ENCODE assay signal across 21 mouse cellular contexts in genomic region chr3:65617507-65617906, GRCm38 (mm10). TPM values are rescaled to one million over a fixed set of nuclear protein-coding genes. Genes with fewer than 3 reads are reported as not detected.
DNase-seq lines count a peak whose midpoint lies in the region; ATAC-seq and TF ChIP-seq lines count a peak whose summit lies in the region.
"Had no signal": no experiment of that assay in that cellular context is flagged by ENCODE, and none has a peak within 500 bp of the region (broad histone marks: within the 10 kb centered on the region; RNA-seq: fewer than 3 reads in every experiment).

No protein-coding gene starts in this region.

- no peak; the same call in 1 of the 2 replicates for ATAC-seq in liver, postnatal 0 days
- ATAC-seq in intestine, postnatal 0 days = peak; percentile 77
- no peak for ATAC-seq in liver, embryonic 14.5 days (ENCODE audit: insufficient read depth)
- ATAC-seq: activated CD4-positive, CD25-positive, alpha-beta regulatory T cell, adult 4 months; forebrain, embryonic 13.5 days; forebrain, embryonic 16.5 days had no signal

- DNase-seq in liver, adult 2 months (ENCODE audit: extremely low read depth, low read depth, low spot score) = peak; percentile 80
- DNase-seq in liver, postnatal 0 days = no peak
- peak; percentile 6 to 17 (median 13) for DNase-seq in liver, embryonic 14.5 days (ENCODE audit: low read depth in 3 of 3, low spot score in 3 of 3)
- no peak for DNase-seq in layer of hippocampus, postnatal 36 days
- no peak for DNase-seq in urinary bladder, postnatal 25 days (ENCODE audit: low spot score)
- DNase-seq in kidney, postnatal 25 days = no peak
- DNase-seq: adrenal gland, postnatal 10 days; adrenal gland, postnatal 36 days; cerebellum, adult 18-20 months; cerebellum, adult 9-10 months; cerebellum, postnatal 14 days; gastrocnemius, postnatal 10 days; gastrocnemius, postnatal 36 days; heart, adult 2 months had no signal

- TF ChIP-seq POLR2A in liver, adult 2 months (IDR thresholded peaks at IDR 0.05; ENCODE audit: extremely low read depth, insufficient read depth, low read length) = no peak

- peaks cover 6% of the 10 kb centered on the region; the same call in 1 of the 2 replicates for H3K4me1 ChIP-seq in liver, adult 2 months (ENCODE audit: control insufficient read depth, insufficient read depth, low read length)
- H3K4me1 ChIP-seq in liver, postnatal 0 days (ENCODE audit: insufficient read depth) = peaks cover 6% of the 10 kb centered on the region; the same call in 1 of the 2 replicates
- H3K4me1 ChIP-seq in intestine, postnatal 0 days (replicated peaks; ENCODE audit: control insufficient read depth, insufficient read depth, low read length) = peaks cover 3% of the 10 kb centered on the region; the same call in 1 of the 2 replicates
- peaks cover 0 to 4% of the 10 kb centered on the region in 2 experiments; a peak in 2 of 4 replicates for H3K4me1 ChIP-seq in liver, embryonic 14.5 days (replicated peaks; ENCODE audit: control insufficient read depth in 2 of 2, insufficient read depth in 2 of 2, low read length in 1 of 2)
- H3K4me1 ChIP-seq: forebrain, embryonic 13.5 days had no signal

- no peak overlapping the region for H3K27ac ChIP-seq in liver, adult 2 months (replicated peaks; ENCODE audit: insufficient read depth, low read depth, low read length)
- H3K27ac ChIP-seq in liver, postnatal 0 days (ENCODE audit: low read depth) = no peak overlapping the region
- H3K27ac ChIP-seq in intestine, postnatal 0 days (ENCODE audit: low read depth, low read length) = no peak overlapping the region
- no peak overlapping the region for H3K27ac ChIP-seq in liver, embryonic 14.5 days
- H3K27ac ChIP-seq: forebrain, embryonic 10.5 days; forebrain, embryonic 13.5 days; heart, adult 2 months; hindbrain, embryonic 12.5 days had no signal

- no peaks in the 10 kb centered on the region for H3K36me3 ChIP-seq in liver, adult 2 months (ENCODE audit: control insufficient read depth, insufficient read depth, low read length)
- H3K36me3 ChIP-seq in liver, postnatal 0 days (replicated peaks; ENCODE audit: insufficient read depth, low read length) = no peaks in the 10 kb centered on the region
- no peaks in the 10 kb centered on the region for H3K36me3 ChIP-seq in intestine, postnatal 0 days (ENCODE audit: control insufficient read depth, insufficient read depth)
- no peaks in the 10 kb centered on the region for H3K36me3 ChIP-seq in liver, embryonic 14.5 days (replicated peaks; ENCODE audit: control insufficient read depth, insufficient read depth, low read depth)
- H3K36me3 ChIP-seq: forebrain, embryonic 10.5 days; hindbrain, embryonic 12.5 days had no signal

- no peak overlapping the region for H3K4me3 ChIP-seq in liver, adult 2 months (ENCODE audit: insufficient read depth, low read depth, low read length)
- no peak overlapping the region for H3K4me3 ChIP-seq in liver, postnatal 0 days (ENCODE audit: low read depth, low read length)
- no peak overlapping the region for H3K4me3 ChIP-seq in intestine, postnatal 0 days (ENCODE audit: low read depth, low read length)
- H3K4me3 ChIP-seq in liver, embryonic 14.5 days (ENCODE audit: insufficient read depth in 1 of 2, low read depth in 2 of 2, low read length in 2 of 2) = no peak overlapping the region
- H3K4me3 ChIP-seq: forebrain, embryonic 10.5 days; forebrain, embryonic 13.5 days; heart, adult 2 months; hindbrain, embryonic 12.5 days had no signal

- WGBS in liver, adult 2 months = 12% methylated on average over 5 of the region's 5 CpGs
- WGBS in liver, postnatal 0 days (ENCODE audit: insufficient replicate concordance) = 44% methylated on average over 5 of the region's 5 CpGs
- 36% methylated on average over 5 of the region's 5 CpGs for WGBS in intestine, postnatal 0 days
- WGBS in liver, embryonic 14.5 days (ENCODE audit: insufficient replicate concordance) = 47% methylated on average over 5 of the region's 5 CpGs

- no peak overlapping the region for H3K9ac ChIP-seq in liver, adult 2 months (ENCODE audit: low read depth, low read length)
- H3K9ac ChIP-seq in liver, postnatal 0 days (replicated peaks) = no peak overlapping the region
- H3K9ac ChIP-seq in intestine, postnatal 0 days (ENCODE audit: low read depth, low read length) = no peak overlapping the region
- no peak overlapping the region for H3K9ac ChIP-seq in liver, embryonic 14.5 days (replicated peaks)
- H3K9ac ChIP-seq: forebrain, embryonic 13.5 days; hindbrain, embryonic 12.5 days had no signal

- H3K4me2 ChIP-seq in liver, postnatal 0 days (ENCODE audit: low read depth, low read length) = no peak overlapping the region
- H3K4me2 ChIP-seq in intestine, postnatal 0 days (replicated peaks; ENCODE audit: low read depth) = no peak overlapping the region
- no peak overlapping the region for H3K4me2 ChIP-seq in liver, embryonic 14.5 days (ENCODE audit: low read depth)
- H3K4me2 ChIP-seq: forebrain, embryonic 13.5 days; heart, embryonic 11.5 days; hindbrain, embryonic 12.5 days had no signal

- H3K27me3 ChIP-seq in liver, adult 2 months (ENCODE audit: control insufficient read depth, insufficient read depth, low read length) = no peaks in the 10 kb centered on the region
- no peaks in the 10 kb centered on the region for H3K27me3 ChIP-seq in liver, postnatal 0 days (ENCODE audit: insufficient read depth, low read length)
- no peaks in the 10 kb centered on the region for H3K27me3 ChIP-seq in intestine, postnatal 0 days (replicated peaks; ENCODE audit: control insufficient read depth, insufficient read depth, low read length)
- H3K27me3 ChIP-seq in liver, embryonic 14.5 days (ENCODE audit: control insufficient read depth, insufficient read depth, low read length) = no peaks in the 10 kb centered on the region
- H3K27me3 ChIP-seq: forebrain, embryonic 13.5 days; hindbrain, embryonic 12.5 days had no signal

- no peak for TF ChIP-seq CTCF in liver, adult 2 months (IDR thresholded peaks at IDR 0.05; ENCODE audit: low read depth, low read length)
- TF ChIP-seq CTCF in liver, postnatal 0 days (IDR thresholded peaks at IDR 0.05; ENCODE audit: low read depth) = no peak
- no peak for TF ChIP-seq CTCF in intestine, postnatal 0 days (IDR thresholded peaks at IDR 0.05; ENCODE audit: low read depth)
- no peak for TF ChIP-seq CTCF in liver, embryonic 14.5 days (IDR thresholded peaks at IDR 0.05; ENCODE audit: low read depth)

- TF ChIP-seq EP300 in liver, postnatal 0 days (IDR thresholded peaks at IDR 0.05; ENCODE audit: low read depth) = no peak
- TF ChIP-seq EP300 in liver, embryonic 14.5 days (IDR thresholded peaks at IDR 0.05; ENCODE audit: low read depth) = no peak

- no peaks in the 10 kb centered on the region for H3K9me3 ChIP-seq in liver, postnatal 0 days (ENCODE audit: low read length)
- no peaks in the 10 kb centered on the region for H3K9me3 ChIP-seq in intestine, postnatal 0 days (ENCODE audit: control insufficient read depth)
- H3K9me3 ChIP-seq in liver, embryonic 14.5 days (ENCODE audit: control insufficient read depth, low read length) = no peaks in the 10 kb centered on the region
- H3K9me3 ChIP-seq: forebrain, embryonic 10.5 days; forebrain, embryonic 13.5 days; hindbrain, embryonic 12.5 days had no signal

- no peaks in the 10 kb centered on the region for H3K79me2 ChIP-seq in liver, adult 2 months (ENCODE audit: control insufficient read depth, insufficient read depth, low read length)

RNA-seq across cellular contexts. Expression of gene Lekr1, which starts 48.5 kb away (rescaled TPM):
- 0.09 and 0.34 TPM in 2 replicates for total RNA-seq in liver, adult 2 months (2014; rRNA removed)
- polyA plus RNA-seq in liver, adult 2 months (2012; rRNA removed) = not detected in 2 replicates
- polyA plus RNA-seq in liver, postnatal 0 days (2015; fragmentation: Nextera tagmentation; extraction: Ambion mirVana) = 1.0 TPM in 2 replicates
- 3.4 and 4.7 TPM in 2 replicates for polyA plus RNA-seq in intestine, postnatal 0 days (2015; fragmentation: Nextera tagmentation; extraction: Ambion mirVana)
- 0.36 and 0.48 TPM in 2 replicates for polyA plus RNA-seq in liver, embryonic 14.5 days (2012; rRNA removed)
- polyA plus RNA-seq in liver, embryonic 14.5 days (2014; fragmentation: Nextera tagmentation; extraction: Ambion mirVana) = 0.96 and 1.0 TPM in 2 replicates
- 1 to 10 TPM; 4.1 to 6.6 TPM for total RNA-seq in layer of hippocampus, postnatal 36 days (2021)

Comparison
In these comparisons a context has a peak if more than half of its experiments do, and no peak if none do; other contexts are left out.
1. DNase-seq: peak in liver, adult 2 months (single experiment) and liver, embryonic 14.5 days (3 of 3); none in liver, postnatal 0 days (single experiment), layer of hippocampus, postnatal 36 days (0 of 2), urinary bladder, postnatal 25 days (single experiment) and kidney, postnatal 25 days (0 of 2).